Mouse (Mus musculus): ENCODE data around the gene Anapc5. TPM values are rescaled to one million over a fixed set of nuclear protein-coding genes. Genes with fewer than 3 reads are reported as not detected.

The Anapc5 gene
- total RNA-seq, 2 experiments from 2014 or later = 366 to 502 TPM

DNA sequence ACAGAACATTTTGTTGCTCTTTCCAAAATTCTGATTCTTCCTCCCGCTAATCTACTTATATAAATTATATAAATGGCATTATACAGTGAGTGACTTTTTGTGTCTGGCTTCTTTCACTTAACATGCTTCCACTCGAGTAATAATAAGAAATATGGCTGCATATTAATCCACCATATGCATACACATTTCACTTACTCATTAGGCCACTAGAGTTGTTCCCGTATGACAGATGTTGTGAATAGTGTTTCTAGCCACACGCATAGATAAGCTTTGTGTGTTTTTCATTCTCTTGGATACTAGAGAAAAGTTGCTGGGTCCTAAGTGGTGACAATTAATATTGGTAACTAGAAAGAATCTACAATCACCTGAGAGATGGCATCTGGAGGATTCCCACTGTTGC is 65.5 kb downstream of the Anapc5 start:
- Histone ChIP-seq H3K4me3 (no peak overlapping the region), H3K27ac (no peak overlapping the region)
- intact Hi-C loops (cut with DNase I) = no loop called here
- DNase-seq = no peak
- no peak for TF ChIP-seq CTCF (IDR thresholded peaks at IDR 0.05)

DNA sequence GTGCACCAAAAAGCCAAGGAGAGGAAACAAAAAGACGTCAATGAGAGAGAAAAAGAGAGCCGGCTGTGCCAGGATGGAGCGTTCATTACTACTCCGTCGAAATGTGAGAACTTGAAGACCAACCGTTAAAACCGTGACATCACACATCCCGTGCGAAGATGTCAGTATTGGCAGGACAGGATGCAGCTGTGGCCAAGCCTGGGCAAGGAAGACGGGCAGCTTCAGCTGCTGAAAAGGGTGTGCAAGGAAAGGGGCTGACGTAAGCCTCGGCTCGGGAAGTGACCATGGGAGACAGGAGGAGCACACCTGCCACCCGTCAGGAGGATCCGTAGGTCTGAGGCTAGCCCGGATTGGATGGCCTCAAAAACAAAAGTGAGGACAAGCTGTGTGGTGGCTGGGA is 66.7 kb downstream of the Anapc5 start:
- intact Hi-C loops (cut with DNase I) = no loop called here

DNA sequence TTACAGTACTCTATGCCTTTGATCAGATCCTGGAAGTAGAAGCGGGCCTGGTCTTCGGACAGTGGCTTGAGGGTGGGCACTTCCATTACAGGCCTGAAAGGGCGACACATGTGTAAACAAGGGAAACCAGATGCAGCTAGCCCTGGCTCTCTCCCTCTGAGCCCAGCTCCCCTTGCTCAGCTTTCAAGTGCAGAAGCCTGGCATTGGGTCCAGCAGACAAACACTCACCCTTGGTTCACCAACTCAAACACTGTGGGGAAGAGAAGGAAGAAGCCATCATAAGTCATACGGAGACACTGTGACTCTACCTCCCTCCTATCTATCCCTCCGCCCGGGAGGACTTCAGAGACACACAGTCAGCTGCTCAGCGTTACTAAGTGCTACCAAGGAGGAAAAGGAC is 73.2 kb downstream of the Anapc5 start:
- DNase-seq = no peak
- intact Hi-C loops (cut with DNase I) = no loop called here
- TF ChIP-seq CTCF (IDR thresholded peaks at IDR 0.05) = no peak
- Histone ChIP-seq H3K27ac (no peak overlapping the region), H3K4me3 (no peak overlapping the region)

More for the DNA sequence above, 66.7 kb downstream of the Anapc5 start:
- TF ChIP-seq CTCF (IDR thresholded peaks at IDR 0.05) = no peak
- DNase-seq = no peak
- Histone ChIP-seq H3K27ac (no peak overlapping the region), H3K4me3 (no peak overlapping the region)

GRCm38 (mm10) chr5:122743880-122744422 is 77.2 kb downstream of the Anapc5 start:
- no peak for TF ChIP-seq CTCF (IDR thresholded peaks at IDR 0.05)
- Histone ChIP-seq H3K4me3 (no peak overlapping the region), H3K27ac (no peak overlapping the region)
- DNase-seq = no peak
- intact Hi-C loops (cut with DNase I) = no loop called here

Other genes with a start within 250 kb of the Anapc5 start
- 1 to 10 TPM; 4.6 to 8.5 TPM for gene Ift81, start 206.8 kb downstream of the Anapc5 start, total RNA-seq (2021)
- gene P2rx7, start 177.4 kb downstream of the Anapc5 start, total RNA-seq (2021) = 1 to 10 TPM; 1.8 TPM
- gene P2rx4, start 113.8 kb downstream of the Anapc5 start, total RNA-seq (2021) = 1 to 10 TPM; 3.8 to 5.5 TPM
- 1 to 10 TPM; 3.6 to 5.2 TPM for gene Camkk2, start 41.9 kb downstream of the Anapc5 start, total RNA-seq (2021)
- 10 to 100 TPM; 20.0 to 21.4 TPM for gene Rnf34, start 28.7 kb upstream of the Anapc5 start, total RNA-seq (2021)
- gene Kdm2b, start 168.5 kb upstream of the Anapc5 start, total RNA-seq (2021) = 10 to 100 TPM; 11.5 to 13.3 TPM
- gene Orai1, start 193.7 kb upstream of the Anapc5 start, total RNA-seq (2021) = 10 to 100 TPM; 32.1 to 38.7 TPM
- not detected for gene Morn3, start 225.7 kb upstream of the Anapc5 start, total RNA-seq (2021)
- 10 to 100 TPM; 19.2 to 23.2 TPM for gene Tmem120b, start 247.1 kb upstream of the Anapc5 start, total RNA-seq (2021)